Mouse (Mus musculus): Measurements from ENCODE around the gene Ifitm3. TPM values are rescaled to one million over a fixed set of nuclear protein-coding genes. Genes with fewer than 3 reads are reported as not detected.
"Not testable (repeated sequence)": the region's sequence is repeated elsewhere in the genome, so short reads cannot be mapped to it uniquely, and the experiment has no call there.

Ifitm3 gene
- total RNA-seq, 1 experiment from 2014 or later, result 143 TPM

DNA sequence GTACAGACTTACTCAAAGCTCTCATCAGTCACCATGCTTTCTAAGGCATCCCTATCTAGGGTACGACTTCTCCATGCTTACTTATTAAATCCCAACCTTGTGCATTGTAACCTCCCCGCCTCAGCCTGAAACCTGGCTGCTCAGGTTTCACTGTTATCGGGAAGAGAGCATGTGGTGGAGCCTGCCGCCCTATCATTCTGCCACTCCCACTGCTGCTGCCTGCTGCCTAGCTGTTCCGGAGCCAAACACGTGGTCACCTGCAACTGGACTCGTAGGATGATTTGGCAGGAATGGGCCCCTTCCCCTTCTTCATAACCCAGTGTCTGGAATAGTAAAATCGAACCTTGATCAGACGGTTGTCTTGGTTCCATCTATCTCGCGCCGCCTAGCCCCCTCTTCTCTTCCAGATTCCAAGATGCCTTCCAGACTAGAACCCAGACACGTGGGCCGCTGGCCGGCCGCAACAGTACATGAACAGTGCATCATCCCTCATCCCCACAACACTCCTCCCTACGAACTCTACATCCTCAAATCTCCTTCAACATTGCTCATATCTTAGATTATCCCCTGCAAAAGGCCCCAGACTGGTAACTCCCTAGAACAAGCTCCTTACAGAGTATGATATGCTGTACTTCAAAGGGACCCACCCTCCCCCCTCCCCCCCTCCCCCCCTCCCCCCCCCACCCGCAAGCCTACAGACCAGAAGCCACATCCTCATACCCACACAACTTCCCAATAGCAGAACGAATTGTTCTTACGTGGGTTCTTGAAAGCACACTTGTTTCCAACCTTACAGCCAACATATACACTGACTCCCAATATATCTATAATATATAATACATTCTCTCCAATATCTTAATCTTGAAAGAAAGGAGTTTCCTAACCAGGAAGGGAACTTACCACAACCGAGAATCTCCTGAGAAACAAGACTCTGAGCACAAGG is 27.8 kb upstream of the Ifitm3 start:
- ATAC-seq (replicated peaks; ENCODE audit: low read depth, poor library complexity, severe bottlenecking), result peak; percentile 20

GRCm38 (mm10) chr7:141036624-141037023 is 26.1 kb upstream of the Ifitm3 start:
- ATAC-seq (replicated peaks; ENCODE audit: low read depth, poor library complexity, severe bottlenecking), result peak; percentile 46

- ATAC-seq (replicated peaks; ENCODE audit: low read depth, poor library complexity, severe bottlenecking), result no peak
Measured at GRCm38 (mm10) chr7:141032458-141033167, 22.0 kb upstream of the Ifitm3 start.

- ATAC-seq (replicated peaks; ENCODE audit: low read depth, poor library complexity, severe bottlenecking), result no peak
Measured at GRCm38 (mm10) chr7:141030390-141030789, 19.8 kb upstream of the Ifitm3 start.

- ATAC-seq (replicated peaks; ENCODE audit: low read depth, poor library complexity, severe bottlenecking), result no peak
Measured at GRCm38 (mm10) chr7:141028831-141029230, 18.3 kb upstream of the Ifitm3 start, which contains the start of gene Gm17387. TSS of gene Gm17387 (plus strand) at chr7:141029131.

DNA sequence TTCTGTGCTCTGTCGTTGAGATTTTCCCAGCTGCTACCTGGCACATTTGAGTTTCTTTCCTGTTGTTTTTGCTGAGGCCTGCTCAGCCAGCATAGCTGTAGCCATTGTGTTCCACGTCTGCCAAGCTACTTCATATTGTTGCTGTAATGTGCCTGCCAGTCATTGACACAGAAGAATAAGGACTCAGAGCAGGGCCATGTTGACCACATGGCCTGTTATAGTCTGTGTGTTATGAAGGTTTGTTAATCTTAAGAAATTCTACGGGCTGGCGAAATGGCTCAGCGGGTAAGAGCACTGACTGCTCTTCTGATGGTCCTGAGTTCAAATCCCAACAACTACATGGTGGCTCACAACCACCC is 16.1 kb upstream of the Ifitm3 start:
- ATAC-seq (replicated peaks; ENCODE audit: low read depth, poor library complexity, severe bottlenecking), result no peak

- no peak for ATAC-seq (replicated peaks; ENCODE audit: low read depth, poor library complexity, severe bottlenecking)
Measured at GRCm38 (mm10) chr7:141026097-141026739, 15.6 kb upstream of the Ifitm3 start.

DNA sequence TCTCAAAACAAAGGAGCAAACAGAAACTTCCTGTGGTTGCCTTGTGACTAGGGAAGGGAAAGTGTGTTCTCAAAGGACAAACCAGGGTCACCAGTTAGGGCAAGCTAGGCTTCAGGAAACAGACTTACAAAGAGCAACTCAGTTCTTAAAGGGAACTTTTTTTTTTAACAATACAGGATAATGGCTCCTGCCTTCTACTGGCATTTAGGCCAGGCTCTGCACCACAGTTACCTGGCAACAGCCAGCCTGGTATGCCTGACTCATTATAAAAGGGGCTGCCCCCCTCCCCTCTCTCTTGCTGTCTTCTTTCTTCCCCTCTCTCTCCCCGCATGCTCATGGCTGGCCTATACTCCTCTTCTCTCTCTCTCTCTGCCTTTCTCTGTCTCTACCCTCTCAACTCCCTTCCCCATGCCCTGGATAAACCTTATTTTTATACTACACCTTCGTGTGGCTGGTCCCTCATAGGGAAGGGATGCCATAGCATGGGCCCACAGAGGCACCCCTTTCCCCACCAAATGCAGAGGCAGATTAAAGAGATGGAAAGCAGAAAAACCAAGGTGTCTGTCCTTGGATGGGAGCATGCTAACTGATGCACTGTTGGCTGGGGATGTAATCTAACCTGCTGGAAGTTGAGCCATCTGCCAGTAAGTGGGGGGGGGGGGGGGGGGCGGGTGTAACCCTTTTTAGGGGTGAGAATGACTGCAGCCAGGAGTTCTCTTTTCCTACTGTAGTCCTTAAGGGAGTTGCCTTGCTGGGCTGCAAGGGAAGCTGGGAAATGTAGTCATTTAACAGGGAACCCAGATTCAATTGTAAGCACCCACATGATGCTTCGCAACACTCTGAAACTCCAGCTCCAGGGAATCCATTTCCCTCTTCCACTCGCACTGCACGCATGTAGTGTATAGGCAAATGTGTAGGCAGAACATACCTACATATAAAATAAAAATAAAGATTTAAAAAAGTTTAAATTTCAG is 14.6 kb upstream of the Ifitm3 start:
- ATAC-seq (replicated peaks; ENCODE audit: low read depth, poor library complexity, severe bottlenecking), result peak; percentile 74

DNA sequence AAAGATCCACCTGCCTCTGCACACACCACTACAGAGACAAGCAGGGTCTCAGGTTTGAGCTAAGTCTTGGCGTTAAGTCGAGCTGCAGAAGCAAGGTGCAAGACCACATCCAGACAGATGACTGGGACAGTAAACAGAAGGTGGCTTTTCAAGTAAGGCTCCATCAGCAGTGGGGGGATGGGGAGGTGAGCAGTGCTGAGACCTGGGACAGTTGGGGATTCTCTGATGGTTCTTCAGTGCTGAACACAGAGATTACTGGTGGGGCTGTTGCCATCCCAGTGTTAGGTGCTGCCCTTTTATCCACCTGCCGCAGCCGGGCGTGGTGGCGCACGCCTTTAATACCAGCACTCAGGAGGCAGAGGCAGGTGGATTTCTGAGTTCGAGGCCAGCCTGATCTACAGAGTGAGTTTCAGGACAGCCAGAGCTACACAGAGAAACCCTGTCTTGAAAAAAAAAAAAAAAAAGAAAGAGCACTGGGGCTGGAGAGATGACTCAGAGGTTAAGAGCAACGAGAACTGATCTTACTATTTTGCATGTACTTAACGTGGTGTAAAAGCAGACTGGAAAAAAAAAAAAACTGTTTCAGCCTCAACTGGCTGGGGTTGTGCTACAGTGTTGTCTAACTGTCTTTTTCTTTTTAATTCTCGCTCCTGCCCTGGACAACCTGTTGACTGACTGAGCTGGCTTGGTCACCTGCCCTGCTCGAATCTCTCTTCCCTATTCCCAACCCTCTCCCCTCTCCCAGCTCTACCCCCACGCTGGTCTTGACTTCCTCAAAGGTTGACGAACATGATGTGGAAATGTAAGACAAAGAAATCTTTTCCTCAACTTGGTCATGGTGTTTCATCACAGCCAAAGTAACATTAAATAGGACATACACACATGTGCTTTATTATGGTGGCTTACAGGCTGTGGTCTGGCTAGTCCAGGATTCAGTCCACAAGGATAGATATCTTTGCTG is 11.2 kb upstream of the Ifitm3 start:
- peak; percentile 57 for ATAC-seq (replicated peaks; ENCODE audit: low read depth, poor library complexity, severe bottlenecking)

GRCm38 (mm10) chr7:141019028-141019427 is 8.5 kb upstream of the Ifitm3 start:
- no peak for ATAC-seq (replicated peaks; ENCODE audit: low read depth, poor library complexity, severe bottlenecking)

DNA sequence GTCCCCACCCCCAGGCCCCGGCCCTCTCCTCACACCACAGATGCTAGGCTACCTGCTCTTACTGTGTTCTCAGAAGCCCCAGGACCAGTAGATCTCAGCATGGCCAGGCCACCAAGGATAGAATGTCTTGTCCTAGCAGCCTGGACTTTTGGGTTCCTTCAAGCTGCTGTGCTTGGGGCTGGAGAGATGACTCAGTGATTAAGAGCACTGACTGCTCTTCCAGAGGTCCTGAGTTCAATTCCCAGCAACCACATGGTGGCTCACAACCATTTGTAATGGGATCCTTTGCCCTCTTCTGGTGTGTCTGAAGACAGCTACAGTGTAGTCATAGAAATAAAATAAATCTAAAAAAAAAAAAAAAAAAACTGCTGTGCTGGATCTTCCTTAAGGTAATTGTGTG is 7.3 kb upstream of the Ifitm3 start, which contains the start of gene Ifitm6:
Gene Ifitm6 (minus strand): TSS at position 101 of the 400 bp plus-strand sequence.
- ATAC-seq (replicated peaks; ENCODE audit: low read depth, poor library complexity, severe bottlenecking), result not testable (repeated sequence)

GRCm38 (mm10) chr7:141016707-141017697 is 6.4 kb upstream of the Ifitm3 start:
- ATAC-seq (replicated peaks; ENCODE audit: low read depth, poor library complexity, severe bottlenecking), result peak; percentile 85

DNA sequence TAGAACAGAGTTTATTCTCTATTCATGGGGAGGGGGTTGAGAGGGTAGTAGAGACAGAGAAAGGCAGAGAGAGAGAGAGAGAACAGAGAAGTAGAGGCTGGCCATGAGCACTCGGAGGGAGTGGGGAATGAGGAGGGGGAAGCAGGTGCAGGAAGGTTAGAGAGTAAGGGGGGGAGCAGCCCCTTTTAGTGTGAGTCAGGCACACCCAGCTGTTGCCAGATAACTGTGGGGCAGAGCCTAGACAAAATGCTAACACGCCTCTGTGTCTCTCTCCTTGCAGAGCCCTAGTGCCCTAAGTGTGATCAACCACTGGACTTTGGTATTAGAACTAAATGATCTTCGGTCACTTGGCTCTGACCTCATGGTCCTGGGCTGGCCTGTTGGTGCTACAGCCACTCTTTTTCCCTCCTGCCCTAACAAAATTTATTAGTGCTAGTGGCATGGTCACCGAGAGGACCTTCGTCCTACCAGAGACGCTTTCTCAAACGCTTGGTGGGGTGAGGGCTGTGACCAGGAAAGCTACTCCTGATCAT is 734 bp upstream of the Ifitm3 start:
- no peak for ATAC-seq (replicated peaks; ENCODE audit: low read depth, poor library complexity, severe bottlenecking)

DNA sequence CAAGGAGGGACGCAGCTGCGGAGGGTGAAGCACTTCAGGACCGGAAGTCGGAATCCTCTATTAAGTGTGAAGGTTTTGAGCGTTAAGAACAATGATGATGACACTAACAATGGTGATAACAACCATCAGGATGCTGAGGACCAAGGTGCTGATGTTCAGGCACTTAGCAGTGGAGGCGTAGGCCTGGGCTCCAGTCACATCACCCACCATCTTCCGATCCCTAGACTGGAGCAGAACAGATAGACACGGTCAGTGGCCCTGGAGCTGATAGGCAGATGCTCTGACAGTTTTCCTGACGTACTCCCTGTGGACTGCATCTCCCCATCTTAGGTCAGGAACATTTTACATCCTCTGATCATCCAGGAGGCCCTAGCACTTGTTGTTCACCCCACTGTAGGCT is 905 bp downstream of the Ifitm3 start:
- ATAC-seq (replicated peaks; ENCODE audit: low read depth, poor library complexity, severe bottlenecking), result no peak

GRCm38 (mm10) chr7:141008938-141009660 is 1.5 kb downstream of the Ifitm3 start:
- peak; percentile 74 for ATAC-seq (replicated peaks; ENCODE audit: low read depth, poor library complexity, severe bottlenecking)

DNA sequence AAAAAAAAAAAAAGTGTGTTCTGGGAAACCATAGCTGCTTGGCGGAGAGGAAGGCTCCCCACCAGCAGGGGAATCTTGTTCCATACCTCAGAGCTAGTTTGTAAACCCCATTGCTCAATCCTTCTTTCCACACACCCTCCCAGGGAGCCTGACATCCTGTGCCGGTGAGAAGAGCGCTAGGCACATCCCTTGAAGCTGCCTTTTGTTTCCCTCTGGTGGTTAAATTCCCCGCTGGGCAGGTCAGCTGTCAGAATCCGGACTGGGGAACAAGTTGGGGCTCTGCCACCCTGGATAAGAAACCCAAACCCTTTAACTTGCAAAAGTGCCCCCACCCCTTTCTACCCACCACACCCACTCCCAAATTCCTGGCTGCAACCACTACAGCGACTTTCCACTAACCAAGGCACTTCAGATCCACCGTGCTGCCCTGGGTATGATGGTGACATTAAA is 2.2 kb downstream of the Ifitm3 start:
- peak; percentile 61 for ATAC-seq (replicated peaks; ENCODE audit: low read depth, poor library complexity, severe bottlenecking)
